Mouse (Mus musculus): ENCODE results near the gene Cdk20.

GRCm38 (mm10) chr13:64447947-64448346, 15.8 kb downstream of the Cdk20 start:
- TF ChIP-seq CTCF (IDR thresholded peaks at IDR 0.05; ENCODE audit: insufficient read depth, low read depth, low read length) (no peak), POLR2A (IDR thresholded peaks at IDR 0.05; ENCODE audit: insufficient read depth, low read depth, low read length) (no peak)
